Mouse (Mus musculus): ENCODE results near the gene C1qtnf3.

- no peak for TF ChIP-seq CTCF (IDR thresholded peaks at IDR 0.05; ENCODE audit: low read depth, low read length)
- no peak for TF ChIP-seq GATA1 (IDR thresholded peaks at IDR 0.05; ENCODE audit: borderline replicate concordance, low read length)
- no peak for TF ChIP-seq TAL1 (conservative IDR thresholded peaks at IDR 0.05; ENCODE audit: low read depth, low read length)
These were observed 35.4 kb upstream of the C1qtnf3 start for GRCm38 (mm10) chr15:10916611-10917311.
